Mouse (Mus musculus) embryo, embryonic 9.5 days (tissue): ENCODE data around the gene Appl1.
A peak's percentile ranks its signal among the peaks of the same experiment; 100 is the strongest.
"Not testable (repeated sequence)": the region's sequence is repeated elsewhere in the genome, so short reads cannot be mapped to it uniquely, and the experiment has no call there.

Experiments used
- DNase-seq: peaks from one replicate; pipeline ENCODE4 v3.0.0-alpha.2; 2017; ENCODE audit errors: extremely low spot score

Gene Appl1

DNA sequence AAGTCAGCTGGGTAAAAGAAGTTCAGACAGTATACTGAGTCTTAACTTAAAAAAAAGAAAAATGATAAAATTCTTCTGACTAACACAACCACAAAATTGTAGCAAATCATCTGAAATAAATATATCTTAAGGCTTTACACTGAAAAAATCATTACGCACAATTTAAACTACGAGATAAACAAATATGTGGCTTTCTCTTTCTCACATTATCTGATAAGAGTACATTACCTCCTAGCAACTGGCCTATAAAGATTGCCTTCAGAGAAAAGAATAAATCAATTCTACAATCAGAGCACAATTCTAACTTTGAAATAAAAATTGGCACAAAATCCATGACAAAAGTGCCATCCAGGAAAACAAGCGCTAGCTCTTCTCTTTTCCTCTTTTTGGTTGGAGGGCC lies 1.9 kb downstream of the Appl1 start:
- no peak for DNase-seq

DNA sequence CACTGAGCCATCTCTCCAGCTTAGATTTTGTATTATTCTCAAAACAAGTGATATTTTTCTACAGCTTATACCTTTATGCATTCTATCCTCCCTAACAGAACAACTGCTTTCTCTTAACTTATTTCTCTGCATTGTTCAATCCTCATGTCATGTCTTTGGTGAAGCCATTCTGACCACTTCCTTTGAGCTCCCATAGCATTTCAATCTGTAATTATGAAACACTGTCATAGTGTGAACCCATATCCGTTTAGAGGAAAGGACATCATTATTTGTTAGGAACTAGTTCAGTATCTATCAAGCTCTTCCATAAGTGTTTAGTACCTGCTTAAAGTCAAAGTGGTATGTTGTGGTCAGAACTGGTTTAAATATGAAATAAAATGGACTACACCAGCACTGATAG lies 10.5 kb downstream of the Appl1 start:
- no peak for DNase-seq

DNA sequence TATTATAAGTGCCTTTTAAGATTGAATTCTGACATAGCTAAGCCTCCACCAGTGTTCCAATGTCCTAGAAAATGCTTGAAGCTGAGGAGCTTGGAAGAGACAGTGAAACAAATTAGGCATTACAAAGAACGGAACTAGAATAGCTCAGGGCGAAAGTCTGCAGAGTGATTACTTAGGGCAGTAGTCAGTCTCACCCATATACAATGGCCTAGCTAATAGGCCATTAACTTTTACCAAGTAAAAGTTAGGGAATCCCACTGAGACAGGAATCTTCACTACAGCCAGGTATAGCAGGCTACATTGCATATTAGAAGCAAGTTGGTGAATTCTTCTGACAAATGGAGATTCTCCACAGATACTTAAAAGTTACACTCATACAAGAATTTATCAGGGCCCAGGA lies 14.9 kb downstream of the Appl1 start:
- not testable (repeated sequence) for DNase-seq

DNA sequence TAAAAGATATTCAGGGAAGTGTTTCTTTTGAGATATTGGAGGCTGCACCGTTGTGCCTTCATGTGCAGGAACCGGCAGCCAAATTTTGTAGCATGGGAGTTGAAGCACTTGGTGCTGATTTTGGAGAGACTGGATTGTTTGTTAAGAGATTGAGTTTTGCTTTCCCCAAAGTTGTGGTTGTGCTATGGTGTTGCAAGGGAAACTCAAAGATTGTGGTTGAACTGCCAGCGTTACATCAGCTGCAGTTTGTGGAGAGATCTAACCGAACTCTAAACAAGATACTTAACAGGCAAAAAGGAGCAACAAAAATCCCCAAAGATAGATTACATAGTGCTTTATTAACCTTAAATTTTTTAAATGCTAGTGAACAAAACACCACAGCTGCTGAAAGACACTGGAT lies 35.5 kb downstream of the Appl1 start:
- no peak for DNase-seq

DNA sequence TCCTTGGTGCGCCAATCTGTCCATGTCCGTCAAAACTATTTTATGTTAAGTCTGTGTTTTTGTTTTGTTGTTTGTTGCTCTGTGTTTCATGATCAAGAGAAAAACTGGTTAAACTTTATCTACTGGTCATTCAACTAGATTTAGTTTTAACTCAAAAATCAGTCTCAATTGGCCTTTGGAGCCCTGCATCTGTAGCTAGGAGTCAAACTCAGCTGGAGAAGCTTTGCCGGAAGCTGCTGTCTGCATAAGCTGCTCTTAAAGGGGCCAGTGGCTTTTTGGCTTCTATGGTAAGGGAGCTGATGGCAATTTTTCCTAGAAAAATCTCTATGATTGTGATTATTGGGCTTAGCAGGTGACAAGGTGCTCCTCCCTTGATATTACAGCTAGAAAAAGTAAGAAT lies 36.1 kb downstream of the Appl1 start:
- DNase-seq = no peak

DNA sequence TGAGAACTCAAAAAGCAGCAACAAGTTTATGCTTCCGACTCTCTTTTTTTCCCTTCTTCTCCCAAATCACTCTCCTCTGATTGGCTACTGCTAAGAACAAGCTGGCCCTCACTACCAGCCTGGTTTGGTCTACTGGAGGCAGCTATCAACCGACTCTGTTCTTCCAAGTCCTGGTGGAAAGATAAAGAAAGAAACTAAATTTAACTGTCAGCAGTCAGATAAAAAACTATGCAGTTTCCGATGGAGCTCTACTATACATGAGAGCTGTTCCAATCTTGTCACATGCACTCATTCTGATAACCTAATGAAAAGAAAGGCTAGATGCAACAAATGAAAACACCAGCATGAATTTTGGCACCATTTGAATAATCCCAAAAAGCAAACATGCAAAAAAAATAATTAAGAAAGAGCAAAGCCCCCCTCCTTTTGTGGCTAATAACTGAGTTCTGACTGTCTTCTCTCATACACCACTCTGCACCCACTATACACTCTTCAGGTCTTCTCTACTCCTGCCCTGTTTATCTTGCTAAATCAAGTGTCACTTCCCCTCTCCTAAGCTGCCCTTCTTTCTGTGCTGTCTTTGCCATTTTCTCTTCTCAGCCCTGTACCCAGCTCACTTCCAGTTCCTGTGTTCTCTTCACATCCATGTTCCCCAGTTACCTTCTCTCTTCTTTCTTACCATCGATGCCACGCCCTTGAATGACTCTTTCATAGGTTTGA lies 47.2 kb downstream of the Appl1 start:
- DNase-seq = no peak

DNA sequence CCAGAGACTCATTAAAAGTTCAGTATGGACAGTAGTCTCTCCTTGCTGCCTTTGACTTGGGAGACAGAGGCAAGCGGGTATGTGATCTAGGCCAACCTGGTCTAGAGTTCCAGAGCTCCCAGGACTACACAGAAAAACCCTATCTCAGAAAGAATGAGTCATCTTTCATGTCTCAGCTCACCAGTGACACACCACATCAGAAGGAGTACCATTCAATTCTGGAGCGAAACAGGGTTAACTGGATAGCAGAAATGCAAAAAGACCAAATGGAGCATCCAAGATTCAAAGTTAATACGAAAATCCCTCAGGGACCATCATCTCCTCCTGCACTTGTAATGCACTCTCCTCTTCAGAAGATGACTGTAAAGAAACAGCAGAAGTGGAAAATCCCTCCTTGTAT lies 51.7 kb downstream of the Appl1 start:
- DNase-seq = no peak

DNA sequence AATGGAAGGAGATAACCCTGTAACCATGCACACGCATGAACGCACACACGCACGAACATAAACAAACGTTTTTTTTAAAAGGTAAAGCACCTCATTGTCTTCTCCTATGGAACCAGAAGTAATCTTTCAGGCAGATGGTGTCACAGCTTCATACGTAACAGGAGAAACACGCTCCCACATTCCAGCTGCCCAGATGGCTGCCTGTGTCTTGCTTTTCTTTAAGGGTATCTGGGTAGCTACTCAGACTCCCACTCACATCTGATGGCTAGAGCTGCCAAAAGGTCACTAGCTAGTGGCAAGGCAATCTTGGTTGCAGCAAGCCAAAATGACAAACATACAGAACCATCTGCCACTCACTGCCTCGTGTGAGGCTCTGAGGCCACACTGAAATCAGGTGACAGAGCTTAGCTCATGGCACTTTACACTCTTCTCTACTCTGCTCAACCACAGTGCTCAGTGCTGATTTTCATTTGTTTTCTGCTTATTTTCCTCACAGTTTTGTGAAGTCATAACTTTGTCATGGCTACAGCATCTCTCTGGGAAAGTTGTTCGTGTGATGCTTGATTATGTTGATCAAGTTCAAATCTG lies 57.3 kb downstream of the Appl1 start:
- DNase-seq = peak; percentile 14

DNA sequence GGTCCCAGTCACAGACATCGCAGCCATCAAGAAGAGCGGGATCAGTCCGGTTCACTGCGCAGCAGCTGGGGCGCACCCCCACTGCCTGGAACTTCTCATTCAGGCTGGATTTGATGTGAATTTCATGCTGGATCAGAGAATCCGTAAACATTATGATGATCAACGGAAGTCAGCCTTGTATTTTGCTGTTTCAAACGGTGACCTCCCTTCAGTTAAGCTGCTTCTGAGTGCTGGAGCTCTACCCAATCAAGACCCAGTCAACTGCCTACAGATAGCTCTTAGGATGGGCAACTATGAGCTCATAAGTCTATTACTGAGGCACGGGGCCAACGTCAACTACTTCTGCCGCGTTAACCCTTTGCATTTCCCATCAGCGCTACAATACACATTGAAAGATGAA lies 59.2 kb downstream of the Appl1 start:
- DNase-seq = no peak

DNA sequence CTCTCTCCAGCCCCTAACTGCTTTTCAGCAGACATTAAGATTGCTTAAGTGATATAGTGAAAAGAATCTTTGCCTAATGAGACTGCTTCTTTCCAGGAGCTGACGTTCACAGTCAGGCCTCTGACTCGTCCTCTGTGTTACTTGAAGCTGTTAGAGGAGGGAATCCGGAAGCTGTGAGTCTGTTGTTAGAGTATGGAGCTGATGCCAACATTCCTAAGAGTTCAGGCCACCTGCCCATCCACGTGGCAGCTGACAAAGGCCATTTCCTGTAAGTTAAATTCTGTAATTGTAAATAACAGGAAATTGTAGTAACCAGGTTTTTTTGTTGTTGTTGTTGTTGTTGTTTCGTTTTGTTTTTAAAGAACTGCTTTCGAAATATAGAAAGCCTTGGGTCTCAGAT lies 59.8 kb downstream of the Appl1 start:
- no peak for DNase-seq

DNA sequence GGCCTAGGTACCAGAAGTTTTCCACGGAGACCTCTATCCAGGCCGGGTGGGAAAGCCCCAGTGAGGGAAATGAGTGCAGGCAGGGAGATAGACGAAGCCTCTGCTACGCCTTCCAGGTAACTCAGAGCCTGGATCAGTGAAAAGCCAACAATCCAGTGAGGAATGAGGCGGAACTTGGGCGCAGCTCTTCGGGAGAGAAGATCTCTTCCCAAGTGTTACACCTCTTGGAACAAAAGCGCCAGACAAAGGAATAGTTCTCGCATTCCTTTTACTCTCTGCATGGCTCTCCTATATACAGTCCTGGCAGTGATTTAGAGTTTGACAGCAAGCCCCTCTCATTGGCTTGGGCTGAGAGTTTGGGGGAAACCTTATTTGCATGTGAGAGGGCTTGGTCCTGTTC lies 60.6 kb downstream of the Appl1 start:
- DNase-seq = not testable (repeated sequence)

DNA sequence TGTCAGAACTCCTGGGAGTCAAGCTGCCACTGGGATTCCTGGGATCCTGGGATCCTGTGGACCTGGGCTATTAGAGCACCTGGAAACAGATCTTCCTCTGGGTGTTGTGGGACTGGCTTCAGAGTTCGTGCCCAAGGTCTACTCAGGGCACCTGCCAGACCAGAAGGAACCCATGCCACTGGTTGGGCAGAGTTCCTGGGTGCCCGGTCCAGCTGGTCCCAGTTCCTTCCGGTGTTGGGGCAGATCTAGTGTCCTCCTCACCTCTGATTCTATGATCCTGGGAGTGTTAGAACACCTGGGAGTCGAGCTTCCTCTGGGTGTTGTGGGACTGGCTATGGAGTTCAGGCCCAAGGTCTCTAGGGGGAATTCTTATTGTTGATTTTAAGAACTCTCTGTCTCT lies 63.6 kb downstream of the Appl1 start:
- no peak for DNase-seq

DNA sequence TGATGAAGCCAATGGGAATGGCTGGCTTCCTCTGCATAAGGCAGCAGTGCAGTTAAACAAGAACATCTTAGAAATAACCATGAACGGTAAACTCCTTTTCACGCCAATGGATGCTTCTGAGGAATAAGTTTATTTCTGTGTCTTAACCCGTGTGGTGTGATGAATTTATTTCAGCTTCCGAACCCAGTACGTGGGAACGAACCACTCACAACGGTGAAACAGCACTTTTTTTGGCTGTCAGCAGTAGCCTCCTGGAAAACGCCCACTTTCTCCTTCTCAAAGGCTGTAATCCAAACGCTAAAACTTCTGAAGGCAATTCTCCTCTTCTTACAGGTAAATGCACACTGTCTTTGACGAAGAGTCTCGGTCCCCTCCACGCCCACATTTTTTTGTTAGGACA lies 70.1 kb downstream of the Appl1 start:
- DNase-seq = no peak

DNA sequence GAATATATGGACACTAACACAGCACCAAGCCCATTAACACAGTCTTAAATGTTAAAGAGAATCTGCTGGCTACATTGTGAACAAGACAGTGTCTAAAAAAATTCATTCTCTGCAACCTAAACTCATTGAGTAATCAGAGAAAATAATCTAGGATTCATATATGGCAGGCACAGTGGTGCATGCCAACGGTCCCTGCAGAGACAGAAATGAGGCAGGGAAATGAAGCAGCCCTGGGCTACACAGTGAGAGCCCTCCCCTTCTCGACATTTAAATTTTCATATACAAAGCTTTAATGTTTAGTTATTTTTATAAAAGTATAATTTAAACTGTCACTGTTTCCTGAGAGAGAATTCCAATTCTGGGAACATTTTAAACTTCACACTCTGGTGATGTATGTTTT lies 71.5 kb downstream of the Appl1 start:
- DNase-seq = no peak

DNA sequence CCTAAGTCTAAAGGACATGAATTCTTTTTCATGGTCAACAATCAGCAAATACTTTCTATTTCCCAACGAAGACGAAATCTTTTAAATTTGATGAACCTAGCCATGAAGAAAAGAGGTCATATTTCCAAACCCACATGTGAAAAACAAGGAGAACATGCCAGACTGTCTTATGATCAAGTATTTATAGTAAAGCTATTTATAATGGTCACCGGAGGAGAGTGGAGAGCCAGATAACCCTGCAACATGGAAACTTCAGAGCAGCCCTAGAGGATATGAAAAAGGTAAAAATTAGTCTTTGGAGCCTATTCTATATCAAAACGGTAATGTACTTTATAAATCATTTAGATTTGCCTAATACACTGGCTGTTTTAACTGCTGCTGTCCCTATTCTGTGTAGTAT lies 76.6 kb downstream of the Appl1 start, which contains the start of gene Asb14:
Gene Asb14, plus strand, starts transcription at position 166 of the 400 bp plus-strand sequence.
- DNase-seq = no peak

DNA sequence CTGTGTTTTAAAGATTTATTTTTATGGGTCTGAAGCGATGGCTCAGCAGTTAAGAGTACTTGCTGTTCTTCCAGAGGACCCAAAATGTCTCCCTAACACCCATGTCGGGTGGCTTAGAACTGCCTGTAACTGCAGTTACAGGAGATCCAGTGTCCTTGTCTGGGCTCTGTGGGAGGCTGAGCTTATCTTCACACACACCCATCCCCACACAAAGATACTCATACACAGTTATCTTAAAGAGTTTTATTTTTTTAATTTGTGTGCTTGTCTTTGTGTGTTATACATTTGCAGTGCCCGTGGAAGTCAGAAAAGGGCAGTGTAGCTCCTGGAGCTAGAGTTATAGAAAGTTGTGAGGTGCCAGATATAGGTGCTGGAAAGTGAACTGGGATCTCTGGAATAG lies 80.3 kb downstream of the Appl1 start:
- DNase-seq = no peak

DNA sequence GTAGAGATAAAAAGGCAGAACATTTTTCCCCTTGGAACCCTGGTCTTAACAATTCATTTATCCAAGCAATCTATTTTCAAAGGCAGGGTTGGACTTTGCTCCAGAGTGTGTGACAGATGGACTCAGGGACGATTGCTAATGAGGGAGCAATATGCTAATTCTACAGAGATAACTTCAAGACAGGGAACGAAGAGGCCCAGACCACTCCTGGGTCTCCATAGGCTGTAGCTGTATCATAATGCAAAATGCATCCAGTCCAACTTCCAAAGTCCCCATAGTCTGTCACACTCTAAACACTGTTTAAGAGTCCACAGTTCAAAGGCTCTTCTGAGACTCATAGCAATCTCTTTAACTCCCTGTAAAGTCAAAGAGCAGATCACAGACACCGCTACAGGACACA lies 83.8 kb downstream of the Appl1 start:
- DNase-seq = no peak

DNA sequence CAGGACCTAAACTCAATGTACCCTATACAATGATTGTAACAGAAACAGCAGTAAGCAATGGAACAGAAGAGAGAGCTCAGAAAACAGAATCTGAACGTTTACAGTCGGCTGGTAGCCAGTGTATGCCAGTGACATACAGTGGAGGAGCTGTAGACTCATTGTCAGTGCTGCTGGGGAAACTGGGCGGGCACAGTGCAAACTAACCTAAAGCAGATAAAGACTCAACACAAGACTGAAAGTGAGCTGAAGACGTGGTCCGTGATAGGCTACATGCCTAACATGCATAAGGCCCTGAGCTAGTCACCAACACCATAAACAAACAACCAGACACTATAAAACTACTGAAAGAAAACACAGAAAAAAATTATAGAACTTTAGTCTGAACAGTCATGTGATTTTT lies 89.3 kb downstream of the Appl1 start:
- no peak for DNase-seq

DNA sequence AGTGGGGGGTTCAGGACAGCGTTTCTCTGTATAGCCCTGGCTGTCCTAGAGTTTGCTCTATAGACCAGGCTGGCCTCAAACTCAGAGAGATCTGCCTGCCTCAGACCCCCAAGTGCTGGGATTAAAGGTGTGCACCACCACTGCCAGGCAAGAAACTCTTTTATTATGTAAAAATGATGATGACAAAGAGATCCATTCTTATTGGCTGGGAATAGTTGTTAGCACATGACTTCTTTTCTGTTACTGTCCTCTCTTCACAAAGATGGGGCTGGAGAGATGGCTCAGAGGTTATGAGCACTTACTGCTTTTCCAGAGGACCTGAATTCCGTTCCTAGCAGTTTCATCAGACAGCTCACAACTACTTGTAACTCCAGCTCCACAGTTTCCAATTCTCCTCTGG lies 91.1 kb downstream of the Appl1 start:
- DNase-seq = no peak

DNA sequence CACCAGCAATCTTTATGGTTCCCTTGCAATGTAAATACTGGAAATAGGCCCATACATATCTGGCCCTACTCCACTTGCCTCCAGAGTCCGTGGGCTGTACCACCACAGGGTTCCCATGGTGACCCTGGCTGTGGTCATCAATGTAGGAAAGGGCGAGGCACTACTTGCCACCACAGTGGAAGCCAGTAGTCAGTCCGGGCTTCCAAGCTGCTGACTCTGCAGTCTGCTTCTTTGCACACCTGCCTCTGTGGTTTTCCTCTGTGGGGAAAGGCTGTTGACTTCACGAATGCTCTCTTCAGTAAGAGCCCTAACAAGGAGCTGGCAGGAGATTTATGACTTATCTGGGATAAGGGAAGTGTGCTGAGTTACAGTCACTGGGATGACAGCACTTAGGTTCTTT lies 92.3 kb downstream of the Appl1 start:
- DNase-seq = no peak
